Mouse (Mus musculus) liver, embryonic 16.5 days (tissue): ENCODE measurements around the gene Ehd1. TPM values are rescaled to one million over a fixed set of nuclear protein-coding genes. Genes with fewer than 3 reads are reported as not detected.
"Not testable (repeated sequence)": the region's sequence is repeated elsewhere in the genome, so short reads cannot be mapped to it uniquely, and the experiment has no call there.

Experiments
- ATAC-seq: fragments of 200-750 bp; cut with Nextera tagmentation; 2 replicates; pipeline ENCODE4 v1.8.0; 2017; ENCODE audit warnings: low read depth, mild to moderate bottlenecking, moderate number of reproducible peaks, moderate library complexity
- H3K27ac ChIP-seq: fragments of 300-500 bp; sonication (generic); 2 replicates; pipeline ENCODE4 v1.5.1; 2014; ENCODE audit warnings: mild to moderate bottlenecking, low read length
- H3K27me3 ChIP-seq: fragments of 300-500 bp; sonication (generic); 2 replicates; pipeline ENCODE4 v1.6.1; 2014; ENCODE audit warnings: low read depth, low read length, mixed read lengths; ENCODE audit not compliant: control insufficient read depth, insufficient read depth
- H3K36me3 ChIP-seq: fragments of 300-500 bp; sonication (generic); 2 replicates; pipeline ENCODE4 v1.6.1; 2014; ENCODE audit warnings: mild to moderate bottlenecking; ENCODE audit not compliant: control insufficient read depth, insufficient read depth
- H3K4me1 ChIP-seq: fragments of 300-500 bp; sonication (generic); 2 replicates; pipeline ENCODE4 v1.6.1; 2014; ENCODE audit warnings: low read depth, low read length, mixed read lengths; ENCODE audit not compliant: control insufficient read depth
- H3K4me2 ChIP-seq: fragments of 300-500 bp; sonication (generic); 2 replicates; pipeline ENCODE4 v1.6.1; 2014; ENCODE audit warnings: low read depth, low read length, mixed read lengths
- H3K4me3 ChIP-seq: fragments of 300-500 bp; sonication (generic); 2 replicates; pipeline ENCODE4 v1.5.1; 2014; ENCODE audit warnings: low read depth, mild to moderate bottlenecking, low read length
- H3K9ac ChIP-seq: fragments of 300-500 bp; sonication (generic); 2 replicates; pipeline ENCODE4 v1.6.1; 2014; ENCODE audit warnings: low read depth, low read length
- H3K9me3 ChIP-seq: fragments of 300-500 bp; sonication (generic); replicated peaks from 2 replicates; pipeline ENCODE4 v1.6.1; 2016; ENCODE audit warnings: low read length; ENCODE audit not compliant: control insufficient read depth
- WGBS: fragments of 180-500 bp; shearing (Covaris S2); extraction: QIAGEN DNeasy Blood & Tissue Kit; methylation state at CpG from one replicate; pipeline ENCODE4 v1.1.7; 2014; ENCODE audit not compliant: insufficient replicate concordance; 5-methylcytosine and 5-hydroxymethylcytosine counted together
- polyA plus RNA-seq: library from polyadenylated mRNA; unstranded; fragments of >200 nt; fragmentation: Nextera tagmentation; extraction: Ambion mirVana; gene quantifications from 2 replicates; pipeline ENCODE4 v1.2.1, GENCODE M21; 2015

Ehd1 gene
- polyA plus RNA-seq, 1 experiment from 2014 or later, result 68.6 TPM

DNA sequence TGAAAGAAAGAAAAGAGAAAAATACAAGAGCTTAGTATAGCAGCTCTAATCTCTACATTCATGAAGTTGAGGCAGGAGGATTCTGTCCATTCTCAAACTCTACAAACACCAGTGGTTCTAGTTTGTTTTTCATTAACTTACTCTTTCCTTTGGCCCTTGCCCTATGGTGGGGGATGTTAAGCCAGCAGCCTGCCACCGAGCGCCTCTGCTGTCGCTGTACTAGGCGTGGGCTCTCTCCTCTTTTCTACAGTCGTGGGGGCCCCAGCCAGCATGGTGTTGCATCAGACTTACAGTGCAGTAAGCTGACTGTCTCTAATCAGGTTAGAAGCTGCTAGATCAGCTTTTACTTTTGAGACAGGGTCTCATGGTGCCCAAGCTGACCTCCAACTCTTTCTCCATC lies 6.5 kb downstream of the Ehd1 start:
- H3K27ac ChIP-seq, result peak overlapping the region; percentile 96
- peak overlapping the region; percentile 54 for H3K9ac ChIP-seq
- H3K4me1 ChIP-seq, result peaks cover 100% of the 10 kb centered on the region

GRCm38 (mm10) chr19:6284502-6284901 lies 8.0 kb downstream of the Ehd1 start:
- H3K9ac ChIP-seq, result peak overlapping the region; percentile 54
- no peaks in the 10 kb centered on the region for H3K9me3 ChIP-seq
- no peaks in the 10 kb centered on the region for H3K27me3 ChIP-seq
- peaks cover 97% of the 10 kb centered on the region for H3K4me1 ChIP-seq
- H3K27ac ChIP-seq, result peak overlapping the region; percentile 96
- peaks cover 21% of the 10 kb centered on the region for H3K36me3 ChIP-seq
- H3K4me2 ChIP-seq, result peak overlapping the region; percentile 56
- peak; percentile 73 for ATAC-seq
- 15% methylated on average over 12 of the region's 12 CpGs for WGBS
- H3K4me3 ChIP-seq, result peak overlapping the region; percentile 23

More for the DNA sequence above, 6.5 kb downstream of the Ehd1 start:
- WGBS, result 9% methylated on average over 5 of the region's 5 CpGs
- Histone ChIP-seq H3K36me3 (peaks cover 20% of the 10 kb centered on the region), H3K9me3 (no peaks in the 10 kb centered on the region), H3K27me3 (no peaks in the 10 kb centered on the region), H3K4me2 (peak overlapping the region; percentile 22), H3K4me3 (no peak overlapping the region)
- peak; percentile 49 for ATAC-seq

GRCm38 (mm10) chr19:6285226-6285625 lies 8.7 kb downstream of the Ehd1 start:
- peak; percentile 22; the same call in 1 of the 2 replicates for ATAC-seq
- Histone ChIP-seq H3K4me1 (peaks cover 97% of the 10 kb centered on the region), H3K9me3 (no peaks in the 10 kb centered on the region), H3K9ac (peak overlapping the region; percentile 54), H3K27me3 (no peaks in the 10 kb centered on the region), H3K4me3 (no peak overlapping the region), H3K4me2 (peak overlapping the region; percentile 56), H3K27ac (peak overlapping the region; percentile 96), H3K36me3 (peaks cover 21% of the 10 kb centered on the region)
- WGBS, result 29% methylated on average over 8 of the region's 8 CpGs

DNA sequence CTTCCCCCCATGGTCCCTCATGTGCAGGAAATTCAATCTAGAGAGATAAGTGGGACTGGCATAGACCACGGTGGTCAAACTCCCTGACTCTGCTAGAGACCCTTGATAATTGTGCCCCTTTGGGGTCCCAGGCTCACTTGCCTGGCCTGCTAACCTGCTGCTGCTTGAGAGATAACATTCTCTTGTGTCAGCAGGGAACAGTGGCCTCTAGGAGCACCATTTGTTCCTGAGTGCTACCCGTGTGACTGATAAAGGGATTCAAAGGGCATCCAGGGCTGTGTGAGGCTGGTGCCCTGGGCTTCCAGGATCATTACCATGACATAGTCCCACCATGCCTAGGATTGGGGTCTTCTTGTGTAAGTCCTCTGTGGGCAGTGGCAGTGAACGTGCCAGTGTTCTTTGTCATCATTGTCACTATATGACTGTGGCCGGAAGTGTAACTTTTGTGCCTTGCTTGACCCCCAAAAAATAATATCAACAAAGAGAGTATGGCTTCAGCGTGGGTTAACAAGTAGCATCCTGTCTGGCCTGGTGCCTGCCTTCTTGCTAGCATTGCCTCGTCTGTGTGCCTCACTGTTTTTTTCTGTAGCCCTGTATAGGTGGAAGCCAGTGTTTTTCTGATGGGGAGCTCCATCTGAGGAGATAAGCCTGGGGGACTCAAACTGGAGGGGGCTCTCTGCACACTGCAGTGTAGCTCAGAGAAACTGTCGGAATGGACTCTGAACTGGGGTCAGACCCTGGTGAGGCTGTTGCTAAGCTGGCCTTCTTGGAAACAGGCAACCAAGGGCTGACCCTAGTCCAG lies 9.3 kb downstream of the Ehd1 start:
- Histone ChIP-seq H3K9ac (peak overlapping the region; percentile 54), H3K9me3 (no peaks in the 10 kb centered on the region), H3K36me3 (peaks cover 19% of the 10 kb centered on the region), H3K27me3 (no peaks in the 10 kb centered on the region), H3K4me2 (peak overlapping the region; percentile 56), H3K27ac (peak overlapping the region; percentile 96), H3K4me3 (no peak overlapping the region; the same call in 1 of the 2 replicates), H3K4me1 (peaks cover 96% of the 10 kb centered on the region)
- peak; percentile 64 for ATAC-seq
- WGBS, result 25% methylated on average over 7 of the region's 7 CpGs

GRCm38 (mm10) chr19:6286434-6287401 lies 10.2 kb downstream of the Ehd1 start:
- Histone ChIP-seq H3K9ac (peak overlapping the region; percentile 54), H3K27me3 (no peaks in the 10 kb centered on the region), H3K9me3 (no peaks in the 10 kb centered on the region), H3K4me1 (peaks cover 96% of the 10 kb centered on the region), H3K36me3 (peaks cover 13% of the 10 kb centered on the region), H3K27ac (peak overlapping the region; percentile 96), H3K4me3 (no peak overlapping the region; the same call in 1 of the 2 replicates), H3K4me2 (peak overlapping the region; percentile 56)
- ATAC-seq, result peak; percentile 28; the same call in 1 of the 2 replicates
- WGBS, result 67% methylated on average over 19 of the region's 19 CpGs

GRCm38 (mm10) chr19:6288236-6288894 lies 11.8 kb downstream of the Ehd1 start:
- Histone ChIP-seq H3K36me3 (peaks cover 7% of the 10 kb centered on the region; the same call in 1 of the 2 replicates), H3K4me3 (no peak overlapping the region), H3K4me1 (peaks cover 87% of the 10 kb centered on the region), H3K27me3 (no peaks in the 10 kb centered on the region), H3K4me2 (no peak overlapping the region), H3K9ac (no peak overlapping the region), H3K27ac (peak overlapping the region; percentile 27; the same call in 1 of the 2 replicates), H3K9me3 (no peaks in the 10 kb centered on the region)
- no peak for ATAC-seq
- 68% methylated on average over 13 of the region's 13 CpGs for WGBS

- no peak overlapping the region for H3K4me3 ChIP-seq
- H3K4me1 ChIP-seq, result peaks cover 73% of the 10 kb centered on the region
Measured at GRCm38 (mm10) chr19:6289696-6290238, 13.2 kb downstream of the Ehd1 start.

GRCm38 (mm10) chr19:6290720-6291116 lies 14.2 kb downstream of the Ehd1 start:
- Histone ChIP-seq H3K9ac (peak overlapping the region; percentile 49), H3K27ac (peak overlapping the region; percentile 88), H3K4me1 (peaks cover 65% of the 10 kb centered on the region), H3K36me3 (peaks cover 22% of the 10 kb centered on the region), H3K4me2 (peak overlapping the region; percentile 28)
- H3K4me3 ChIP-seq, H3K9me3 ChIP-seq, H3K27me3 ChIP-seq, ATAC-seq: not testable (repeated sequence)
- 82% methylated on average over 5 of the region's 6 CpGs for WGBS

More at GRCm38 (mm10) chr19:6289696-6290238, 13.2 kb downstream of the Ehd1 start:
- peaks cover 13% of the 10 kb centered on the region for H3K36me3 ChIP-seq
- H3K27ac ChIP-seq, result peak overlapping the region; percentile 10
- H3K9me3 ChIP-seq, result no peaks in the 10 kb centered on the region
- H3K9ac ChIP-seq, result peak overlapping the region; percentile 33; the same call in 1 of the 2 replicates
- ATAC-seq, result no peak
- no peaks in the 10 kb centered on the region for H3K27me3 ChIP-seq
- no peak overlapping the region for H3K4me2 ChIP-seq
- WGBS, result 72% methylated on average over 14 of the region's 14 CpGs
